Mouse (Mus musculus): Measurements from ENCODE around the gene H1fnt. TPM values are rescaled to one million over a fixed set of nuclear protein-coding genes. Genes with fewer than 3 reads are reported as not detected.

Gene H1fnt
- polyA plus RNA-seq, 1 experiment from 2014 or later = not detected

DNA sequence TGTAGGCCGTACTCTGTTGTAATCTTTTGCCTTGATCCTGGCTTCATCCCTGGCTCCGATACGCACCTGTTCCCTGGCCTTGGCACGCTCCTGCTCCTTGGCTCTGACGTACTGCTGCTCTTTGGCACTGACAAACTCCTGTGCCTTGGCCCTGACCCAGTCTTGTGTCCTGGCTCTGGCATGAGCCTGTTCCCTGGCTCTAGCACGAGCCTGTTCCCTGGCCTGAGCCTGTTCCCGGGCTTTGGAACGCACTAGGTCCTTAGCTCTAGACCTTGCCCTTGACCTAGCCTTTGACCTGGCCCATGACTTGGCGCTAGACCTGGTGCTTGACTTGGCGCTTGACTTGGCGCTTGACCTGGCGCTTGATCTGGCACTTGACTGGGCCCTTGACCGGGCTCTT lies 822 bp downstream of the H1fnt start:
- ATAC-seq = no peak
- no peak overlapping the region for H3K4me3 ChIP-seq (ENCODE audit: low read depth, low read length)
- H3K36me3 ChIP-seq (ENCODE audit: control insufficient read depth, insufficient read depth) = no peaks in the 10 kb centered on the region
- no peak overlapping the region for H3K27ac ChIP-seq (ENCODE audit: low read depth, low read length)
- no peak overlapping the region for H3K9ac ChIP-seq (ENCODE audit: low read depth, low read length)
- H3K9me3 ChIP-seq (ENCODE audit: control insufficient read depth) = no peaks in the 10 kb centered on the region
- TF ChIP-seq CTCF (IDR thresholded peaks at IDR 0.05; ENCODE audit: low read depth) = no peak
- H3K27me3 ChIP-seq (replicated peaks; ENCODE audit: control insufficient read depth, insufficient read depth, low read length) = no peaks in the 10 kb centered on the region
- 96% methylated on average over 13 of the region's 13 CpGs for WGBS
- no peak overlapping the region for H3K4me2 ChIP-seq (replicated peaks; ENCODE audit: low read depth)
- H3K4me1 ChIP-seq (replicated peaks; ENCODE audit: control insufficient read depth, insufficient read depth, low read length) = no peaks in the 10 kb centered on the region

DNA sequence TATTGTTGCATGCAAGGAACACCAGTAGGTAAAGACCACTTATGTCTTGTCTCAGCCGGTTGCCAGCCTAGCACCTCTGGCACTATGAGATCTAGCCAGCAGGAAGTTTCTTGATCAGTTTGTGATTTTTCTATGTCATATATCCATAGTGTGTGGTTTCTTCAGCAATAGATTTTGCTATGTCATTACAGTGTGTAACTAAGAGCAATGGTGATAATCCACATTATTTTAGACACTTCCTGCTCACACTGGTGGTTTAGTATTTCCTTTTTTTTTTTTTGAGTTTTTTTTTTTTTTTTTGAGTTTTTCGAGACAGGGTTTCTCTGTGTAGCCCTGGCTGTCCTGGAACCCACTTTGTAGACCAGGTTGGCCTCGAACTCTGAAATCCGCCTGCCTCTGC lies 21.7 kb downstream of the H1fnt start:
- Histone ChIP-seq H3K27me3 (replicated peaks; ENCODE audit: control insufficient read depth, insufficient read depth, low read length) (no peaks in the 10 kb centered on the region), H3K4me3 (ENCODE audit: low read depth, low read length) (no peak overlapping the region), H3K9me3 (ENCODE audit: control insufficient read depth) (no peaks in the 10 kb centered on the region), H3K9ac (ENCODE audit: low read depth, low read length) (no peak overlapping the region), H3K4me1 (replicated peaks; ENCODE audit: control insufficient read depth, insufficient read depth, low read length) (no peaks in the 10 kb centered on the region), H3K27ac (ENCODE audit: low read depth, low read length) (no peak overlapping the region), H3K36me3 (ENCODE audit: control insufficient read depth, insufficient read depth) (no peaks in the 10 kb centered on the region), H3K4me2 (replicated peaks; ENCODE audit: low read depth) (no peak overlapping the region)
- WGBS = 85% methylated on average over 4 of the region's 4 CpGs
- ATAC-seq = no peak
- no peak for TF ChIP-seq CTCF (IDR thresholded peaks at IDR 0.05; ENCODE audit: low read depth)

DNA sequence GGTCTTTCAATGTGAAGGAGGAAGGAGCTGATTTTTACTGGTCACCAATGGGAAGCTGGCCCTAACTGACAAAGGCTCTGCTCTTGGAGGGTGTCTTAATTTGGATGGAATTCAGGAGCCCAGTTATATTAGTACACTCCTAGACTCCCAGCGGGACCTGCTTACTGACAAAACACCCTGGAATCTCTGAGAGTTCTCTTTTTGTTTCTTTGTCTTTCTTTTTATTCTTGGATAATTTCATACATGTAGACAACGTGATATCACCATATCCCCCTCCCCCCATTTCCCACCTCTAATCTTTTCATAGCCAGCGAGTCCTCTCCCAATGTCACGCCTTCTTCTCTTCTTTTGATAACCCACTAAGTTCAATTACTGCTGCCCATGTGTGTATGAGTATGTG lies 22.7 kb downstream of the H1fnt start, which contains the start of gene Olfr286:
Olfr286 (minus strand) TSS at position 101 of the 400 bp plus-strand sequence.
- Histone ChIP-seq H3K36me3 (ENCODE audit: control insufficient read depth, insufficient read depth) (no peaks in the 10 kb centered on the region), H3K4me3 (ENCODE audit: low read depth, low read length) (no peak within 1 kb of the TSS), H3K9ac (ENCODE audit: low read depth, low read length) (no peak within 1 kb of the TSS), H3K27ac (ENCODE audit: low read depth, low read length) (no peak within 1 kb of the TSS), H3K9me3 (ENCODE audit: control insufficient read depth) (no peaks in the 10 kb centered on the region), H3K4me1 (replicated peaks; ENCODE audit: control insufficient read depth, insufficient read depth, low read length) (no peaks in the 10 kb centered on the region), H3K4me2 (replicated peaks; ENCODE audit: low read depth) (no peak within 1 kb of the TSS), H3K27me3 (replicated peaks; ENCODE audit: control insufficient read depth, insufficient read depth, low read length) (no peaks in the 10 kb centered on the region)
- 78% methylated on average over 4 of the region's 4 CpGs for WGBS
- TF ChIP-seq CTCF (IDR thresholded peaks at IDR 0.05; ENCODE audit: low read depth) = no peak
- no peak for ATAC-seq

DNA sequence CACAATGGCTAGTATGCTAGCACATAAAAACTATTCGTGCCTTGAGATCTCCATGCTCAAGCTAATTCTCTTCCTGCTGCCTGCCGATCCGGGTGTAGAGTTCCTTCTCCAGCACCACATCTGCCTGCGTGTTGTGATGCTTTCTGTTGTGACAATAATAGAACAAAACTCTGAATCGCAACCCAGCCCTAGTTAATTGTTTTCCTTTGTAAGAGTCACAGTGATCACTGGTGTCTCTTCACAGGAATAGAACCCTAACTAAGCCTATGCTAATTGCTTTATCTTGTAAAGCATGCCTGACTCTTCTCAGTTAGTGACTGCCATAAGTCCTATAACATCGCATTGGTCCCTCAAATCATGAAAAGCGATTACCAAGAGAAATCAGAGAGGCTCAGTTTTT lies 31.0 kb downstream of the H1fnt start:
- Histone ChIP-seq H3K4me2 (replicated peaks; ENCODE audit: low read depth) (no peak overlapping the region), H3K36me3 (ENCODE audit: control insufficient read depth, insufficient read depth) (no peaks in the 10 kb centered on the region), H3K4me3 (ENCODE audit: low read depth, low read length) (no peak overlapping the region), H3K4me1 (replicated peaks; ENCODE audit: control insufficient read depth, insufficient read depth, low read length) (no peaks in the 10 kb centered on the region), H3K27me3 (replicated peaks; ENCODE audit: control insufficient read depth, insufficient read depth, low read length) (no peaks in the 10 kb centered on the region), H3K9me3 (ENCODE audit: control insufficient read depth) (no peaks in the 10 kb centered on the region), H3K9ac (ENCODE audit: low read depth, low read length) (no peak overlapping the region), H3K27ac (ENCODE audit: low read depth, low read length) (no peak overlapping the region)
- 74% methylated on average over 7 of the region's 7 CpGs for WGBS
- no peak for ATAC-seq
- TF ChIP-seq CTCF (IDR thresholded peaks at IDR 0.05; ENCODE audit: low read depth) = no peak

DNA sequence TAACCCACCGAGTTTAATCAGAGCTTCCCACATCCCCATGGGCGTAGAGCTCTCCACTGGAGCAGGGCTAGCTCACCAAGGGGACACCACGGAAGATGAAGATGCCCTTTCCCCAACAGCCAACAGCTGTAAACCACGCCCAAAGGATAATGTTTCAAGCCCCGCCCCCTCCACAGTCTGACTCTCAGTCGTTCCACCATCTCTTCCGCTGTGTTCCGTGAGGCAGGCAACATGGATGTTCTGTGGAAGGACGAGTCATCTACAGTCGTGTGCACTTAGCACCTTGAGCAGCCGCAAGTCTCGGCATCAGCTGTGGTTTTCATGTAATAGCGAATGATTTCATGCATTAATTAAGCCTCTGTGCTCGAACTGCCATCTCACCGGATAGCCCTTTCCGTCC lies 31.5 kb downstream of the H1fnt start:
- WGBS = 46% methylated on average over 16 of the region's 16 CpGs
- H3K4me2 ChIP-seq (replicated peaks; ENCODE audit: low read depth) = no peak overlapping the region

DNA sequence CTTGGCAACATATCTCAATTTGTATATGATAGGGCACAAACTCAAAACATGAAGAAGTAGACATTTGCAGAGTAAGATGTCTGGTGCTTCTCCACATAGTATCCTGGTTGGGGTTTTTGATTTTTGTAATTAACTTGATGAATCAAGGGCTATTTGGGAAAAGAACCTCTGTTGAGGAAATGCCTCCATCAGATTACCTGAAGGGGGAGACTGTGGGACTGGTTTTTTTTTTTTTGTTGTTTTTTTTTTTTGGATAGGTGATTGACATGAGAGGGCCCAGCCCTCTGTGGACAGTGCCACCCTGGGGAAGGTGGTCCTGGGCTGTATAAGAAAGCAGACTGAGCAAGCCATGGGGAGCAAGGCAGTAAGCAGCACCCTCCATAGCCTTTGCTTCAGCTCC lies 34.7 kb downstream of the H1fnt start:
- Histone ChIP-seq H3K4me3 (ENCODE audit: low read depth, low read length) (no peak overlapping the region), H3K9ac (ENCODE audit: low read depth, low read length) (no peak overlapping the region), H3K27me3 (replicated peaks; ENCODE audit: control insufficient read depth, insufficient read depth, low read length) (no peaks in the 10 kb centered on the region), H3K4me1 (replicated peaks; ENCODE audit: control insufficient read depth, insufficient read depth, low read length) (no peaks in the 10 kb centered on the region), H3K27ac (ENCODE audit: low read depth, low read length) (no peak overlapping the region), H3K36me3 (ENCODE audit: control insufficient read depth, insufficient read depth) (no peaks in the 10 kb centered on the region), H3K9me3 (ENCODE audit: control insufficient read depth) (no peaks in the 10 kb centered on the region), H3K4me2 (replicated peaks; ENCODE audit: low read depth) (no peak overlapping the region)
- no peak for ATAC-seq
- no peak for TF ChIP-seq CTCF (IDR thresholded peaks at IDR 0.05; ENCODE audit: low read depth)

More for the DNA sequence above, 31.5 kb downstream of the H1fnt start:
- H3K27ac ChIP-seq (ENCODE audit: low read depth, low read length) = no peak overlapping the region
- H3K9ac ChIP-seq (ENCODE audit: low read depth, low read length) = no peak overlapping the region
- H3K4me1 ChIP-seq (replicated peaks; ENCODE audit: control insufficient read depth, insufficient read depth, low read length) = no peaks in the 10 kb centered on the region
- H3K27me3 ChIP-seq (replicated peaks; ENCODE audit: control insufficient read depth, insufficient read depth, low read length) = no peaks in the 10 kb centered on the region
- no peak for ATAC-seq
- no peaks in the 10 kb centered on the region for H3K36me3 ChIP-seq (ENCODE audit: control insufficient read depth, insufficient read depth)
- H3K9me3 ChIP-seq (ENCODE audit: control insufficient read depth) = no peaks in the 10 kb centered on the region
- H3K4me3 ChIP-seq (ENCODE audit: low read depth, low read length) = no peak overlapping the region
- no peak for TF ChIP-seq CTCF (IDR thresholded peaks at IDR 0.05; ENCODE audit: low read depth)

DNA sequence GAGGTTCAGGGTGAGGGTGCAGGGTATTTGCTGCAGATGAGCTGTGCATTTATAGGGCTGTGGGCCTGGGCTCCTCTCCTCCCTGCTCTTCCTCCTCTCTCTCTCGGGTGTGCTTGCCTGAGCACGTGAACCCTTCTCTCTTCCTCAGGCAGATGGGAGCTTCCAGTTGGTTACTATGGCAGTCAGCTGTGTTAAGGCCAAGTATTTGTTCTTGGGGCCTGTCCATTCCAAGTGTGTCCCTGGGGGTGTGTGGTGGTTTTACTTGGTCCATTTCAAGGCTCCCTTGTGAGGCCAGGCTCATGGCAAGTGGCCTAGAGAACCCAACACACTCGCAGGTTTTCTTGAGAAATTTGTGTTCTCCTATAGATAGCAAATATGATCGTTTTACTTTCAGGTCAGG lies 36.2 kb downstream of the H1fnt start, which contains the start of the genes Gm44579 and Olfr287:
Gm44579 (minus strand) TSS at position 101 of the 400 bp plus-strand sequence.
Olfr287 (minus strand) TSS at position 180 of the 400 bp plus-strand sequence.
- Histone ChIP-seq H3K27me3 (replicated peaks; ENCODE audit: control insufficient read depth, insufficient read depth, low read length) (no peaks in the 10 kb centered on the region), H3K4me3 (ENCODE audit: low read depth, low read length) (no peak within 1 kb of the TSS), H3K4me2 (replicated peaks; ENCODE audit: low read depth) (no peak within 1 kb of the TSS), H3K27ac (ENCODE audit: low read depth, low read length) (no peak within 1 kb of the TSS), H3K9me3 (ENCODE audit: control insufficient read depth) (no peaks in the 10 kb centered on the region), H3K36me3 (ENCODE audit: control insufficient read depth, insufficient read depth) (no peaks in the 10 kb centered on the region), H3K9ac (ENCODE audit: low read depth, low read length) (no peak within 1 kb of the TSS), H3K4me1 (replicated peaks; ENCODE audit: control insufficient read depth, insufficient read depth, low read length) (no peaks in the 10 kb centered on the region)
- 62% methylated on average over 4 of the region's 4 CpGs for WGBS
- ATAC-seq = no peak
- TF ChIP-seq CTCF (IDR thresholded peaks at IDR 0.05; ENCODE audit: low read depth) = no peak
